Mouse (Mus musculus) heart, postnatal 14 days (tissue): ENCODE measurements around the gene E2f3. TPM values are rescaled to one million over a fixed set of nuclear protein-coding genes. Genes with fewer than 3 reads are reported as not detected.
A peak's percentile ranks its signal among the peaks of the same experiment; 100 is the strongest.

Experiments used
- DNase-seq, 2 experiments: peaks; one replicate each; pipeline ENCODE4 v3.0.0; 2021 to 2022
- intact Hi-C: fragments of 180-260 bp; cut with DNase I; formaldehyde crosslinking; loops from one replicate; pipeline ENCODE4 v1.15.1; 2025
- total RNA-seq, 2 experiments: library from RNA; stranded (reverse); gene quantifications; 2 replicates each; pipeline ENCODE4 v1.2.3; 2021

The E2f3 gene
- total RNA-seq, 2 experiments from 2014 or later = 8.8 to 9.0 TPM

GRCm38 (mm10) chr13:29940071-29940470 is 45.8 kb downstream of the E2f3 start:
- no peak for DNase-seq
- intact Hi-C loops = no loop called here

- intact Hi-C loops = no loop called here
- no peak for DNase-seq
These were observed 46.5 kb downstream of the E2f3 start for GRCm38 (mm10) chr13:29939399-29939798.

DNA sequence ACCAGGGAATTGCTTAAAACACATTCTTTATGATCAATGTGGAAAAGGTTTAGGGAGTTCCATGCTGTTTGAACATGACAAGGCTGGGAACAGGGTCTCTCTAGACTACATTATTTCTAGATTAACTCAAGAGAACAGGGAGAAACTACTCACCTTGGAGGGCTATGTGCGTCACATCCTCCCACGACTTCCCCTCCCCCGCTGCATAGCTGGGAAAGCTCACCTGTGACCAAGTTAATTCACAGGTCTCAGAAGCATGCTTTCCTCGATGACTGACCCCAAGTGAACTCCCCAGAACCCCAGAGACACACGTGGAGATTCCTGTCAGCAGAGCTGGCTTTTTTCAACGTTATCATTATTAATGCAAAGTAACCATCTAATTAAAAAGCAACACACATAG is 47.1 kb downstream of the E2f3 start:
- DNase-seq = peak in 1 of 2 experiments; percentile 29
- intact Hi-C loops = no loop called here

DNA sequence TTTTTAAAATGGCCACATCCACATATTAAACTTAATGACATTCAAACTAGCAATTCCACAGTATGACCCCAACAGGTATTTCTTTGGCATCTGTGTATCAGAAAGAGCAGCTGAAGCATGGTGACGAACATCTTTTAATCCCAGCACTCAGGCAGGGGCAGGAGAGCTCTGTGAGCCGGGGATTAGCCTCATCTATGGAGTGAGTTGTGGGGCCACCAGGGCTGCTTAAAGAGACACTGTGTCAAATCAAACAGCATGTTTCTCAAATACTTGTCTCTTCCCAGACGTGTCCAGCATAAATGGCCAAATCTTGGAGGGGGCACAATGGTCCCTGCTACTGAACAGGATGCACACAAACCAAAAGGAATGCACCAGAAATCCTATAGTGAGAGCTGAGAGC is 59.7 kb downstream of the E2f3 start:
- DNase-seq = no peak
- intact Hi-C loops = no loop called here

DNA sequence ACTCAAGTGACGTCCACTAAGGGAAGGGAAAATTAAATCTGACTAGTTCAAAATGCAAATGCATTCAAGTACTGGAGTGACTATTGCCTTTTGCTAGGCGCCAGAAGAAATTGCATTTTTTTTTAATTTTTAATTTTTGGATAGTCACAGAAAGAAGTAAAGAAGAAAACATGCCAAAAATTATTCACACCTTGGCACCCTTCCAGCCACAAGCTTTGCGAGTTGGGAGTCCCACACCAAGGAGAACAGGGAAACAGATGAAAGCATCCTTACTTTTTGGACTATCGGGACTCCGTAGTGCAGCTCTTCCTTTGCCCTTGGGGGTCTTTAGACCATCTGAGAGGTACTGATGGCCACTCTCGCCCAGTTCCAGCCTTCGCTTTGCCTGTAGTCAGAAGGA is 66.0 kb downstream of the E2f3 start:
- peak in 1 of 2 experiments; percentile 34 for DNase-seq
- intact Hi-C loops = loop anchor here (5.0 kb wide), 1 partner anchor 62 kb away; no protein-coding TSS in a partner anchor

- intact Hi-C loops = no loop called here
- no peak for DNase-seq
These were observed 69.3 kb downstream of the E2f3 start for GRCm38 (mm10) chr13:29916561-29916960.

DNA sequence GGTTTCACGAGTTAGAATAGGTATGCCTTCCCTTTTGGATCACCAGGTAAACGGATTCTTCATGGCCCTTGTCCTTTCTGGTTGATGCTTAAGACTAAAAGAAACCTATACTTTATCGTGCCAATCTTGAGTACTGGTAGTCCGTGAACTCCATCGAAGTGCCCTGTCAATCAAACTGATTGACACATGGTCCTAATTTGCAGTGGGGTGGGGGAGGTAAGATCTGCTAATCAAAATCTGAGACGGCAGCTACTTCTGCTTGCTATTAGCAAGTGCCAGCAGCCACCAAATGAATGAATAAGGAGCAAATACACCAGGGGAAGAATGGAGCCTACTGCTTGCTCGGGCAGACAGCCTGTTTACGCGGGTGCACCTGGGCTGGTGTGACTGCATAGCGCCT is 72.3 kb downstream of the E2f3 start:
- DNase-seq = no peak
- intact Hi-C loops = no loop called here

DNA sequence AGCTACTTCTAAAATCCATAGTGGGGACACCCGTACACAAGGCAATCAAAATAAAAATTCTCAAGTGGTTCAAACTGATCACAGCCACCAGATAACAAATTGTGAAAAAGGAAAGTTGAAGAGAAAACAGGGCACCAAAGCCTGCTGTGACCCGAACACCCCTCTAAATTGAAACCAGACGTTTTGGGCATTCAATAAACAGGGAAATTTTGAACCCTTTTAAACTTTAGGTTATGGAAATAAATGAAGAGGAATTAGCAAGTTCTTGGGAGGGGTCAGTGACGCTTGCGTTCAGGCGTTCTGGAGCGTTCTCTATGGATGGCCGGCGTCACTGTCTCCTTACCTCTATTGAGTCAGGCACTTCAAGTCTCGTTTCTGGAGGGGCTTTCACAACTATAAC is 72.8 kb downstream of the E2f3 start:
- no peak for DNase-seq
- intact Hi-C loops = no loop called here

- DNase-seq = no peak
- intact Hi-C loops = no loop called here
These were observed 73.6 kb downstream of the E2f3 start for GRCm38 (mm10) chr13:29912251-29912650.

GRCm38 (mm10) chr13:29911141-29911540 is 74.7 kb downstream of the E2f3 start:
- DNase-seq = no peak
- intact Hi-C loops = no loop called here

DNA sequence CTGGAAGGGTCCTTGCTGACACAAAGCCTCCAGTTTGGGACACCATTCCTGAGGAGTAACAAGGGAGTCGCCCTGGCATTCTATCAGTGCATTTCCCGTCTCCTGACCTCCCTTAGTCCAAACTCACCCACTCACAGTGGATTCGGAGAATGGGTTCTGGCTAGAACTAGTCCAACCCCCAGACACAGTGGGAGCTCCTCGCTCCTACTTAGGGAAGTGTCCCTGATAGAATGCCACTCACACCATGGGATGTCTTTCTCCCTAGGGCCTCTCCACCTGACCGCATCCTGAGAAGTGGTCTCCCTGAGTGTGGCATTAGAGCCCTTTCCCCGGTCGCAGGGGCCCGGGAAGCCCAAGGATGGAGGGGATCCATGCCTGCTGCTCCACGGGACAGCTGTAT is 77.4 kb downstream of the E2f3 start:
- no peak for DNase-seq
- intact Hi-C loops = no loop called here

DNA sequence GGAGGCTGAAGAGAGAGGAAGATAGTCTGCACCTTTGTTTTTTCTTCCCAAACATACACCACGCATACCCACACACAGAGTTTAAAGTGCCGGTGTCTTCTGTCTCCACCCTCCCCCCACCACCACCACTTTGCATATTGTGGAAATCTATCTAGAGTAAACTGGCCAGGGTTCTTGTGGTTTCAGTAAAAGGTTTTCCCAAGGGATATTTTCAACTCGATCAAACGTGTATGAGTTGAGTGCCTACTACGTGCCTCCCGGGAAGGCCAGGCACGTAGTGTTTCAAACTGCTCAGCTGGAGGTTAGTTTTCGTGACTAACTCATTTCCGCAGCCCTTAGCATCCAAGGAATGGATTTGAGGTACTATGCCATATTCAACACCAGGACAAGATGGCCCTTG is 77.9 kb downstream of the E2f3 start:
- DNase-seq = no peak
- intact Hi-C loops = no loop called here

DNA sequence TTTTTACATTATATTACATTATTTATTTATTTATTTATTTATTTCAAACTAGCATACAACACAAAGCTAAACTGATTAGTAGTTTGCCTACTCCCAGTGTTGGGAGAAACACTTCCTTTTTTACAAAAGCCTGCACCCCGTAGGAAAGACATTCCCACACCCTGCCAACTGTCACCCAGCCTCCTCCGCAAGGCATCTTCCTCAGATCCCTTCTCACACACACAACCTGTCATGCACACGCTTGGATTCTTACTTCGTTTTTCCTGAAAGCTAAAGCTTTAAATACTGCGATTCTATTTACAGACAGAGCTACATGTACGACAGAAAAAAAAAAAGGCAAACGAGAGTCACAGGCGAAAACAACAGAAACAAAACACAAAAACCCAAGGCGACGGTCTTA is 79.1 kb downstream of the E2f3 start:
- DNase-seq = no peak
- intact Hi-C loops = no loop called here

GRCm38 (mm10) chr13:29903341-29903740 is 82.5 kb downstream of the E2f3 start:
- intact Hi-C loops = no loop called here
- no peak for DNase-seq

GRCm38 (mm10) chr13:29902676-29903075 is 83.2 kb downstream of the E2f3 start:
- no peak for DNase-seq
- intact Hi-C loops = no loop called here

DNA sequence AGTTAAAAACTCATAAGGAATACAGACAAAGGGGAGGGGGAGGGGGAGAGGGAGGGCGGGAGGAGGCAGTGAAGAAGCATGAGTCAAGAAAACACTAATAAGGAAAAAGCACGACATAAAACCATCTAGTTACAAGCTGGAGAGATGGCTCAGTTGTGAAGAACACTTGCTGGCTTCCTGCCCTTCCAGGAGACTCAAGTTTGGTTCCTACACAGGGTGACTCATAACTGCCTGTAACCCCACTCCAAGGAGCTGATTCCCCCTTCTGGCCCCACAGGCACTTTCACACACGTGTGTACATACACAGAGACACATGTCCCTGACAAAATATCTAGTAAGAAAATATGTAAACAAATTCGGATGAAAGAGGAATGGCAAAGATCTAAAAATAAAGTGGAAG is 84.2 kb downstream of the E2f3 start:
- intact Hi-C loops = no loop called here
- no peak for DNase-seq

DNA sequence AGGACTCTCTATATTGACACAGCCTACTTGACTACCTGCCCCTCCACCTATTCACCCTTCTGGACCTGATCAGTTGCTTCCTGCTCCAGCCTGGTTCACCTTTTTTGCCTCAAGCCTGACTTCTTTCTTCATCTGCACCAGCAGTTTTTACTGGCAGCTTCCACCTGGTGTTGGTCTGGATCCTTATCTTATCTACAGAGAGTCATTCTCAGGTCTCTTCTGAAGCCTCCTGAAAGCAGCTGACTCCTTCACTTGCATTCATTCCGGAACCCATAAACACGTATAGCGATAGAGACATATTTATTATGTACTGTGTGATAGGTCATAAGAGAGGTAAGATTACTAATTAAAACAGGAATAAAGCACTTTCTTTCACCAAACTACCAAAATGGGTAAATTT is 119.1 kb downstream of the E2f3 start:
- no peak for DNase-seq
- intact Hi-C loops = no loop called here

GRCm38 (mm10) chr13:29864331-29864730 is 121.5 kb downstream of the E2f3 start:
- intact Hi-C loops = no loop called here
- no peak for DNase-seq

- intact Hi-C loops = no loop called here
These were observed 125.8 kb downstream of the E2f3 start for GRCm38 (mm10) chr13:29860087-29860486.

GRCm38 (mm10) chr13:29857436-29857835 is 128.4 kb downstream of the E2f3 start:
- DNase-seq = peak; percentile 3 to 33
- intact Hi-C loops = loop anchor here (2.0 to 5.0 kb wide), 2 partner anchors 123 to 400 kb away; no protein-coding TSS in a partner anchor

More at GRCm38 (mm10) chr13:29860087-29860486, 125.8 kb downstream of the E2f3 start:
- DNase-seq = no peak
